Mouse (Mus musculus) MEL (cell line): ENCODE measurements around the gene Sept8. TPM values are rescaled to one million over a fixed set of nuclear protein-coding genes. Genes with fewer than 3 reads are reported as not detected.

Experiments used
- DNase-seq: peaks from one replicate; pipeline ENCODE4 v3.0.0; 2011; ENCODE audit warnings: low read depth, low spot score
- H3K27ac ChIP-seq: 2 replicates; pipeline ENCODE4 v1.5.1; 2012; ENCODE audit warnings: low read depth, mild to moderate bottlenecking, control low read depth, low read length, moderate library complexity; ENCODE audit not compliant: control insufficient read depth
- H3K27me3 ChIP-seq, 2 experiments: fragments of 150-350 bp in 1 of 2; sonication (generic) in 1 of 2; 2 replicates each; pipeline ENCODE4 v1.6.1; 2012; ENCODE audit warnings: low read length in 2 of 2, mild to moderate bottlenecking in 2 of 2, improper control_type of control experiment in 1 of 2, moderate library complexity in 1 of 2; ENCODE audit not compliant: insufficient read depth in 2 of 2, control insufficient read depth in 1 of 2
- H3K36me3 ChIP-seq, 2 experiments: 2 replicates each; pipeline ENCODE4 v1.6.1; 2012 to 2014; ENCODE audit warnings: low read length in 2 of 2, improper control_type of control experiment in 1 of 2, inconsistent platforms in 1 of 2, mild to moderate bottlenecking in 1 of 2; ENCODE audit not compliant: insufficient read depth in 2 of 2, control insufficient read depth in 1 of 2
- H3K4me1 ChIP-seq, 2 experiments: fragments of 150-350 bp in 1 of 2; sonication (generic) in 1 of 2; 2 replicates each; pipeline ENCODE4 v1.6.1; 2012; ENCODE audit warnings: low read length in 2 of 2, improper control_type of control experiment in 1 of 2, mild to moderate bottlenecking in 1 of 2; ENCODE audit not compliant: insufficient read depth in 2 of 2, control insufficient read depth in 1 of 2
- H3K4me3 ChIP-seq, 2 experiments: fragments of 150-350 bp in 1 of 2; sonication (generic) in 1 of 2; 2 replicates each; pipeline ENCODE4 v1.5.1; 2012; ENCODE audit warnings: low read depth in 2 of 2, low read length in 2 of 2, mild to moderate bottlenecking in 2 of 2, moderate library complexity in 2 of 2, control low read depth in 1 of 2, improper control_type of control experiment in 1 of 2; ENCODE audit not compliant: control insufficient read depth in 1 of 2, insufficient read depth in 1 of 2
- H3K79me2 ChIP-seq: 2 replicates; pipeline ENCODE4 v1.6.1; 2012; ENCODE audit warnings: mild to moderate bottlenecking, low read length, moderate library complexity; ENCODE audit not compliant: control insufficient read depth, poor library complexity, insufficient read depth
- H3K9ac ChIP-seq: 2 replicates; pipeline ENCODE4 v1.6.1; 2012; ENCODE audit warnings: low read depth, mild to moderate bottlenecking, control low read depth, low read length, moderate library complexity; ENCODE audit not compliant: control insufficient read depth, poor library complexity, severe bottlenecking
- H3K9me3 ChIP-seq: fragments of 150-350 bp; sonication (generic); replicated peaks from 2 replicates; pipeline ENCODE4 v1.6.1; 2012; ENCODE audit warnings: mild to moderate bottlenecking, low read length, improper control_type of control experiment, moderate library complexity; ENCODE audit not compliant: insufficient read depth
- BHLHE40 ChIP-seq: IDR thresholded peaks from 2 replicates; pipeline ENCODE4 v1.6.1; 2012; ENCODE audit warnings: low read depth, mild to moderate bottlenecking, inconsistent platforms, low read length, improper control_type of control experiment, borderline replicate concordance
- CTCF ChIP-seq, 3 experiments: IDR thresholded peaks in 2 of 3; conservative IDR thresholded peaks in 1 of 3; 2 replicates each; pipeline ENCODE4 v1.5.1; 2011 to 2012; ENCODE audit warnings: low read length in 3 of 3, low read depth in 2 of 3, mild to moderate bottlenecking in 2 of 3, improper control_type of control experiment in 1 of 3, inconsistent platforms in 1 of 3, mixed read lengths in 1 of 3, moderate library complexity in 1 of 3; ENCODE audit not compliant: control insufficient read depth in 1 of 3, insufficient read depth in 1 of 3, poor library complexity in 1 of 3, severe bottlenecking in 1 of 3
- ELF1 ChIP-seq: IDR thresholded peaks from 2 replicates; pipeline ENCODE4 v1.6.1; 2014; ENCODE audit warnings: low read depth, mild to moderate bottlenecking, inconsistent platforms, low read length, improper control_type of control experiment, moderate library complexity
- EP300 ChIP-seq, 2 experiments: IDR thresholded peaks; 2 replicates each; pipeline ENCODE4 v1.6.1; 2011; ENCODE audit warnings: improper control_type of control experiment in 2 of 2, low read length in 2 of 2, low read depth in 1 of 2, mild to moderate bottlenecking in 1 of 2
- ETS1 ChIP-seq: IDR thresholded peaks from 2 replicates; pipeline ENCODE4 v1.6.1; 2012; ENCODE audit warnings: low read depth, mild to moderate bottlenecking, inconsistent platforms, low read length, improper control_type of control experiment, moderate library complexity
- GABPA ChIP-seq: IDR thresholded peaks from 2 replicates; pipeline ENCODE4 v1.6.1; 2012; ENCODE audit warnings: low read depth, mild to moderate bottlenecking, inconsistent platforms, low read length, improper control_type of control experiment, moderate library complexity
- GATA1 ChIP-seq: IDR thresholded peaks from 2 replicates; pipeline ENCODE4 v1.6.1; 2011; ENCODE audit warnings: low read depth, low read length, improper control_type of control experiment
- KAT2A ChIP-seq: conservative IDR thresholded peaks from 2 replicates; pipeline ENCODE4 v1.6.1; 2012; ENCODE audit warnings: low read depth, low read length, improper control_type of control experiment, inconsistent platforms
- MAZ ChIP-seq: IDR thresholded peaks from 2 replicates; pipeline ENCODE4 v1.6.1; 2012; ENCODE audit warnings: low read depth, mild to moderate bottlenecking, inconsistent platforms, low read length, improper control_type of control experiment
- MEF2A ChIP-seq: IDR thresholded peaks from 2 replicates; pipeline ENCODE4 v1.6.1; 2014; ENCODE audit warnings: low read depth, mild to moderate bottlenecking, inconsistent platforms, low read length, improper control_type of control experiment; ENCODE audit not compliant: poor library complexity, insufficient replicate concordance, severe bottlenecking; ENCODE audit errors: extremely low read depth
- MYC ChIP-seq: IDR thresholded peaks from 2 replicates; pipeline ENCODE4 v1.6.1; 2011; ENCODE audit warnings: low read depth, mild to moderate bottlenecking, low read length, improper control_type of control experiment, moderate library complexity
- NELFE ChIP-seq: IDR thresholded peaks from 2 replicates; pipeline ENCODE4 v1.6.1; 2011; ENCODE audit warnings: low read depth, low read length, improper control_type of control experiment
- POLR2A ChIP-seq, 2 experiments: IDR thresholded peaks; 2 replicates each; pipeline ENCODE4 v1.6.1; 2011 to 2012; ENCODE audit warnings: low read length in 2 of 2, mild to moderate bottlenecking in 2 of 2, control low read depth in 1 of 2, improper control_type of control experiment in 1 of 2, low read depth in 1 of 2, moderate library complexity in 1 of 2; ENCODE audit not compliant: control insufficient read depth in 1 of 2, insufficient read depth in 1 of 2, poor library complexity in 1 of 2
- POLR2AphosphoS2 ChIP-seq: IDR thresholded peaks from 2 replicates; pipeline ENCODE4 v1.6.1; 2011; ENCODE audit warnings: low read length, improper control_type of control experiment
- RAD21 ChIP-seq: IDR thresholded peaks from 2 replicates; pipeline ENCODE4 v1.6.1; 2011; ENCODE audit warnings: mild to moderate bottlenecking, low read depth, low read length, improper control_type of control experiment
- TBP ChIP-seq: IDR thresholded peaks from 2 replicates; pipeline ENCODE4 v1.8.0; 2011; ENCODE audit warnings: low read depth, low read length, improper control_type of control experiment
- polyA plus RNA-seq, 2 experiments: library from polyadenylated mRNA; stranded (reverse) in 1 of 2; unstranded in 1 of 2; fragments of >175 nt in 1 of 2; fragments of >200 nt in 1 of 2; gene quantifications; 2 replicates each; pipeline versions ENCODE4 v1.2.1 to v1.2.4; 2012; ENCODE audit warnings: low replicate concordance in 2 of 2, low read depth in 1 of 2; ENCODE audit not compliant: insufficient read length in 2 of 2, insufficient read depth in 1 of 2, missing spikeins in 1 of 2
- total RNA-seq: library from RNA; depleted of rRNA; stranded (reverse); fragments of 300-350 nt; gene quantifications from 2 replicates; pipeline ENCODE4 v1.2.3, GENCODE M21; 2012

Sept8 gene
- total and polyA plus RNA-seq, 3 experiments, result 196 to 294 (median 278) TPM

DNA sequence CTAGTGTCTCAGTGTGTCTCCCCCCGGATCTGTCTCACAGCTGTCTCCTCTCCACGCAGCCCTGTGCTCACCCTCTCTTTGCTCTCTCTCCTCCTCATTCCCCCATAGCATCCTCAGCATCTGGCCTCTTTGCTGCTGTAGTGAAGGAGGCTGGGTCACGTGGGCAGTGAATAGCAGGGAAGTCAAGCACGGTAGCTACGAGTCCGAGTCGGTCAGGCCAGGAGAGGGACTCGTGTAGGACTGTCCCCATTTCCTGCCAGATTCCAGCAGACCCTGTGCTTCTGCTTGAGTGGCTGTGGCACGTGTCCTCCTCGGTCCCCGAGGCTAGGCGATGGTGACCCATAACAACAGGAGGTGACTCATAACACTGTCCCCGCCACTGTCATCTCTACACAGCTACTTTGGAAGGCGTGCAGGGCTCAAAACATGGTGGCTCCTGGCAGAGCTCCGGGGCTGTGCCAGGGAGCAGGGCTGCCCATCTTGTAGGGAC, 20.0 kb downstream of the Sept8 start:
- TF ChIP-seq KAT2A (no peak), GABPA (no peak), TBP (no peak), MYC (no peak), ELF1 (no peak), GATA1 (no peak), ETS1 (no peak), NELFE (no peak), MEF2A (no peak), BHLHE40 (no peak), POLR2A (IDR thresholded peaks at IDR 0.05; ENCODE audit: control insufficient read depth in 1 of 2, insufficient read depth in 1 of 2, low read depth in 1 of 2, low read length in 2 of 2, poor library complexity in 1 of 2) (no peak), EP300 (IDR thresholded peaks at IDR 0.05; ENCODE audit: low read depth in 1 of 2, low read length in 2 of 2) (no peak), RAD21 (no peak), MAZ (no peak)
- Histone ChIP-seq H3K4me1 (no peaks in the 10 kb centered on the region), H3K36me3 (peaks cover 0 to 58% of the 10 kb centered on the region in 2 experiments; a peak in 2 of 4 replicates), H3K4me3 (no peak overlapping the region), H3K9me3 (no peaks in the 10 kb centered on the region), H3K79me2 (no peaks in the 10 kb centered on the region), H3K9ac (no peak overlapping the region), H3K27ac (no peak overlapping the region), H3K27me3 (no peaks in the 10 kb centered on the region)
- no peak for DNase-seq

DNA sequence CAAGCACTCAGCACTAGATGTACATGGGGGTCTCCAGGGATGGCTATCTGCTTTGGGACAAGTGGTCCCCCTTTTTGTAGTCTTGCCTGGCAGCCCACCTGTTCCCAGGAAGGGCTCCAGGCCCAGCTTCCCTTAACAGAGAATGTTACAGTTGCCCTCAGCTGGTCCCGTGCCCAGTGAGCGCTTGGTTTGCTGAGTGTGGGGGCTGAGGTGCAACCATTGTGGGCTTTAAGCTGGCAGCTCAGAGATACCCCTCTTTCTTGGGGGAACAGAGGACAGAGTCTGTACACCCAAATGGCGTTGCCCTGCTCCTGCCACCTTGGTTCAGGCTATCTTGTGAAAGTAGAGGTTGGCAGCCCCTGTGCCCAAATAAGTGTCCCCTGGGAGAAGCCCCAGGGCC, 21.3 kb downstream of the Sept8 start:
- H3K27ac ChIP-seq, result no peak overlapping the region
- no peak overlapping the region for H3K4me3 ChIP-seq
- DNase-seq, result no peak
- peaks cover 0 to 47% of the 10 kb centered on the region in 2 experiments; a peak in 2 of 4 replicates for H3K36me3 ChIP-seq
- H3K27me3 ChIP-seq, result no peaks in the 10 kb centered on the region
- no peaks in the 10 kb centered on the region for H3K4me1 ChIP-seq
- H3K79me2 ChIP-seq, result no peaks in the 10 kb centered on the region
- H3K9ac ChIP-seq, result no peak overlapping the region
- no peaks in the 10 kb centered on the region for H3K9me3 ChIP-seq
- TF ChIP-seq POLR2AphosphoS2 (no peak; the same call in 1 of the 2 replicates), CTCF (IDR thresholded peaks at IDR 0.05 in 2 of 3, conservative IDR thresholded peaks at IDR 0.05 in 1 of 3; ENCODE audit: control insufficient read depth in 1 of 3, insufficient read depth in 1 of 3, low read depth in 2 of 3, low read length in 3 of 3, poor library complexity in 1 of 3, severe bottlenecking in 1 of 3) (no peak), POLR2A (IDR thresholded peaks at IDR 0.05; ENCODE audit: control insufficient read depth in 1 of 2, insufficient read depth in 1 of 2, low read depth in 1 of 2, low read length in 2 of 2, poor library complexity in 1 of 2) (no peak)
